Mouse (Mus musculus) spleen, adult 2 months (tissue): ENCODE data around the gene Maco1. TPM values are rescaled to one million over a fixed set of nuclear protein-coding genes. Genes with fewer than 3 reads are reported as not detected.
A peak's percentile ranks its signal among the peaks of the same experiment; 100 is the strongest.

Source experiments
- DNase-seq, 2 experiments: peaks; one replicate each; pipeline versions ENCODE4 v3.0.0 to v3.0.0-alpha.2; 2012 to 2021; ENCODE audit warnings: low spot score in 2 of 2, low read depth in 1 of 2
- H3K27ac ChIP-seq: fragments of 200-500 bp; 2 replicates; pipeline ENCODE4 v1.5.1; 2012; ENCODE audit warnings: low read length, inconsistent platforms; ENCODE audit not compliant: insufficient read depth
- H3K27me3 ChIP-seq: fragments of 200-500 bp; 2 replicates; pipeline ENCODE4 v1.6.1; 2012; ENCODE audit warnings: mild to moderate bottlenecking, moderate library complexity, low read length, inconsistent platforms; ENCODE audit not compliant: control insufficient read depth, insufficient read depth
- H3K36me3 ChIP-seq: fragments of 200-500 bp; 2 replicates; pipeline ENCODE4 v1.6.1; 2012; ENCODE audit warnings: mild to moderate bottlenecking, low read length, inconsistent platforms; ENCODE audit not compliant: control insufficient read depth, insufficient read depth
- H3K4me1 ChIP-seq: fragments of 200-500 bp; 2 replicates; pipeline ENCODE4 v1.6.1; 2011; ENCODE audit warnings: inconsistent platforms; ENCODE audit not compliant: control insufficient read depth, insufficient read depth, insufficient read length
- H3K4me3 ChIP-seq: fragments of 200-500 bp; 2 replicates; pipeline ENCODE4 v1.5.1; 2011; ENCODE audit warnings: mild to moderate bottlenecking, inconsistent platforms; ENCODE audit not compliant: insufficient read depth, insufficient read length; ENCODE audit errors: extremely low read depth
- CTCF ChIP-seq: fragments of 200-500 bp; IDR thresholded peaks from 2 replicates; pipeline ENCODE4 v1.5.1; 2011; ENCODE audit warnings: mild to moderate bottlenecking, inconsistent platforms; ENCODE audit not compliant: insufficient read depth, insufficient read length, insufficient replicate concordance; ENCODE audit errors: extremely low read depth
- POLR2A ChIP-seq: fragments of 200-500 bp; IDR thresholded peaks from 2 replicates; pipeline ENCODE4 v1.6.1; 2011; ENCODE audit warnings: low read depth, low read length, inconsistent platforms
- WGBS: fragments of 180-500 bp; shearing (Covaris S2); methylation state at CpG from one replicate; pipeline ENCODE4 v1.1.7; 2018; 5-methylcytosine and 5-hydroxymethylcytosine counted together
- polyA plus RNA-seq: library from polyadenylated mRNA; depleted of rRNA; stranded (reverse); fragments of >200 nt; gene quantifications from 2 replicates; pipeline ENCODE4 v1.2.3, GENCODE M21; 2012; rRNA removed

Gene Maco1
- polyA plus RNA-seq, result 6.5 and 8.5 TPM in 2 replicates

GRCm38 (mm10) chr4:134853259-134853636, at the start of gene Maco1:
TSS of gene Maco1 (minus strand) at chr4:134853345.
- H3K4me1 ChIP-seq, result peaks cover 8% of the 10 kb centered on the region; the same call in 1 of the 2 replicates
- H3K27ac ChIP-seq, result peak within 1 kb of the TSS; percentile 90
- TF ChIP-seq CTCF (no peak), POLR2A (no peak)
- peak; percentile 97 to 99 for DNase-seq
- no peaks in the 10 kb centered on the region for H3K27me3 ChIP-seq
- H3K4me3 ChIP-seq, result peak within 1 kb of the TSS; percentile 92
- no peaks in the 10 kb centered on the region for H3K36me3 ChIP-seq
- under 1% methylated on average over 38 of the region's 38 CpGs for WGBS

DNA sequence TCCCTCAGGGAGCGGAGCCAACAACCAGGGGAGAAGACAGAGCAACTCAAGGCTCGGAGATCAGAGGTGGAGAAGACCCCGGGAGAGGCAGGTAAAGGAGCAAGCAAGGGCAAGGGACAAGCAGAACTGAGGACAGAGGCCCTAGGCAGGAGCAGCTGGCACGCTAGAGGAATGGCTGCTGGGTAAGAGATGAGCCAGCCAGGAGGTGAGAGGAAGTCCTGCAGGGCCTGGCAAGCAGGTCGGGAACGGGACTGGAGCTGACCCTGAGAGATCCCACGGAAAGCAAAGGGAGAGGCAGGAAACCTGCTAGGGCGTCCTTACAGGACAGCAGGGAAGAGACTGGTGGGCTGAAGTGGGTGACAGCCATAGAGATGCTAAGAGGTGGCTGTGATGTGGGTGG, 48.0 kb upstream of the Maco1 start:
- Histone ChIP-seq H3K27ac (no peak overlapping the region), H3K36me3 (peaks cover 66% of the 10 kb centered on the region), H3K4me1 (no peaks in the 10 kb centered on the region), H3K4me3 (no peak overlapping the region), H3K27me3 (no peaks in the 10 kb centered on the region)
- no peak for DNase-seq
- no peak for TF ChIP-seq POLR2A
- TF ChIP-seq CTCF, result no peak
- 95% methylated on average over 8 of the region's 8 CpGs for WGBS

DNA sequence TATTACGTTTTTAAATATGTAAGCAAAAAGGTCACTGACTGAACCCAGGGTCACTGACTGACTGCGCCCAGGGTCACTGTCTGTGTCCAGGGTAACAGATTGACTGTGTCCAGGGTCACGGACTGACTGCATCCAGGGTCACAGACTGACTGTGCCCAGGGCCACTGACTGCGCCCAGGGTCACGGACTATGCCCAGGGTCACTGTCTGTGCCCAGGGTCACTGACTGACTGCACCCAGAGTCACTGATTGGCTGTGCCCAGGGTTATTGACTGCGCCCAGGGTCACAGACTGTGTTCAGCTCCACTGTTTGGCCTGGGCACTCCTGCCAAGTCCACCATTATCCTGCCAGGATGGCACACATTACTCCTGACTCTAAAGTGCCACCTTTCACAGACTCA, 44.1 kb upstream of the Maco1 start:
- DNase-seq, result no peak
- H3K27ac ChIP-seq, result no peak overlapping the region
- WGBS, result 93% methylated on average over 6 of the region's 6 CpGs
- H3K36me3 ChIP-seq, result peaks cover 48% of the 10 kb centered on the region
- no peaks in the 10 kb centered on the region for H3K27me3 ChIP-seq
- H3K4me3 ChIP-seq, result no peak overlapping the region
- TF ChIP-seq CTCF (no peak), POLR2A (no peak)
- H3K4me1 ChIP-seq, result no peaks in the 10 kb centered on the region

DNA sequence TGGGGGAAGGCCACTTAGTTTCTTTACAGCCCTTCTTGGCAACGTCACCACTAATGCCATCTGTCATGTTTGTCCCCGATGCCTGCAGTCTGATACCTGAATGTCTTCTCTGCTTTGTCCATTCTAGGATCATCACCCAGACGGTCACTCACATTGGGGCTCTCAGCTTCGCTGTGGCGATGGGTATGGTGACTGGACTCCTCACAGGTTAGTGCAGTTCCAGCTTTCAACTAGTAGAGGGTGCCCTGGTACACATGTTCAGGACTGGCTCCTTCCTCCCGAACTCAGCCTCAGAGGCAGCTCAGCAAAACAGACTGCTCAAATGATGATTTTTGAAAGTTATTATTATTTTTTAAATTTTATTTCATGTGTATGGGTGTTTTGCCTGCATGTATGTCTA, 39.0 kb upstream of the Maco1 start:
- Histone ChIP-seq H3K27me3 (no peaks in the 10 kb centered on the region), H3K4me1 (no peaks in the 10 kb centered on the region), H3K27ac (no peak overlapping the region), H3K4me3 (no peak overlapping the region), H3K36me3 (peaks cover 15% of the 10 kb centered on the region)
- DNase-seq, result peak in 1 of 2 experiments; percentile 63
- WGBS, result 64% methylated on average over 6 of the region's 6 CpGs
- no peak for TF ChIP-seq POLR2A
- TF ChIP-seq CTCF, result no peak

DNA sequence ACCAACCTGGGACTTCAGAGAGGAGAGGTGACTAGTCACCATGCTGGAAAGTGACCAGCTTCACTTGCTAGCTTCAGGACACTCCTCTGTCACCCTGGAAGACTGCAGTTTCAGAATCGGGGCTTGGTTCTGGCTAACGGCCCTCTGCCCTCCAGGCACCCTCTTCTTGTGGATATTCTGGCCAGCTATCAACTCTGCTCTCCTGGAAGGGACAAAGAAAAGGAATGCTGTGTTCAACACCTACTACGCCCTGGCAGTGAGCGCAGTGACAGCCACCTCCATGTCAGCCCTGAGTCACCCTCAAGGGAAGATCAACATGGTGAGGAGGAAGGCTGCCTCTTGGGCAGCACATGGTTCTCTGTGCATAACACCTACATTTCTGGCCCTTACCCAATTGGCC, 31.2 kb upstream of the Maco1 start:
- no peak for DNase-seq
- H3K36me3 ChIP-seq, result no peaks in the 10 kb centered on the region
- 100% methylated on average over 4 of the region's 4 CpGs for WGBS
- no peaks in the 10 kb centered on the region for H3K27me3 ChIP-seq
- H3K4me3 ChIP-seq, result no peak overlapping the region
- TF ChIP-seq CTCF, result no peak
- no peak for TF ChIP-seq POLR2A
- no peak overlapping the region for H3K27ac ChIP-seq
- no peaks in the 10 kb centered on the region; the same call in 1 of the 2 replicates for H3K4me1 ChIP-seq

- Histone ChIP-seq H3K4me1 (no peaks in the 10 kb centered on the region; the same call in 1 of the 2 replicates), H3K27ac (no peak overlapping the region), H3K27me3 (no peaks in the 10 kb centered on the region), H3K36me3 (no peaks in the 10 kb centered on the region), H3K4me3 (no peak overlapping the region)
- 57% methylated on average over 10 of the region's 10 CpGs for WGBS
- no peak for DNase-seq
- TF ChIP-seq CTCF (no peak), POLR2A (no peak)
Observed at GRCm38 (mm10) chr4:134883808-134884207, 30.7 kb upstream of the Maco1 start.

DNA sequence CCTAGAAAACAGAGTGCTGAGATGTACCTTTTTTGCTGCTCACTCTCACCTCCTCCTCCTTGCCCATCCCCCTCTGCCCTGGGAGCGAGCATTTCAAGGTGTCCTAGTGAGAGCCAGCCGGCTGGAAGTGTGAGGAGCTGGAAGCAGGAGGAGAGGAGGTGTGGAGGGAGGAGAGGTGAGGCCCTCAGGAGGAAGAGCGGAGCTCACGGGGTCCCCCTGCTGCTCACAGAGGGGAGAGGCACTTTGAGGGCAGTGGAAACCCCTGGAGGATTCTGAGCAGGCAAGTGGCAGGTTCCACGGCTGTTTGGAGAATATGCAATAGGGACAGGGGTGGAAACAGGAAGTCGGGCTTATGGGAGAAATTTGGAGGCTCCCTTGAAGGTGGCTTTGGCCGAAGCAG, 30.1 kb upstream of the Maco1 start:
- H3K4me3 ChIP-seq, result no peak overlapping the region
- H3K4me1 ChIP-seq, result no peaks in the 10 kb centered on the region; the same call in 1 of the 2 replicates
- no peaks in the 10 kb centered on the region for H3K27me3 ChIP-seq
- no peaks in the 10 kb centered on the region for H3K36me3 ChIP-seq
- TF ChIP-seq POLR2A (no peak), CTCF (peak; percentile 81)
- 42% methylated on average over 7 of the region's 7 CpGs for WGBS
- DNase-seq, result peak in 1 of 2 experiments; percentile 30
- H3K27ac ChIP-seq, result no peak overlapping the region
